Mouse (Mus musculus) heart, embryonic 11.5 days (tissue): ENCODE measurements around the gene Caap1. TPM values are rescaled to one million over a fixed set of nuclear protein-coding genes. Genes with fewer than 3 reads are reported as not detected.
A peak's percentile ranks its signal among the peaks of the same experiment; 100 is the strongest.

Experiments used
- ATAC-seq: fragments of 200-750 bp; cut with Nextera tagmentation; replicated peaks from 2 replicates; pipeline ENCODE4 v1.8.0; 2017; ENCODE audit warnings: moderate library complexity; ENCODE audit not compliant: insufficient number of reproducible peaks, low FRiP score, low TSS enrichment
- H3K27ac ChIP-seq: fragments of 300-500 bp; sonication (generic); 2 replicates; pipeline ENCODE4 v1.5.1; 2014; ENCODE audit warnings: mild to moderate bottlenecking, low read depth, low read length
- H3K27me3 ChIP-seq: fragments of 300-500 bp; sonication (generic); 2 replicates; pipeline ENCODE4 v1.6.1; 2014; ENCODE audit warnings: mild to moderate bottlenecking, low read length, mixed read lengths; ENCODE audit not compliant: control insufficient read depth, insufficient read depth
- H3K36me3 ChIP-seq: fragments of 300-500 bp; sonication (generic); 2 replicates; pipeline ENCODE4 v1.6.1; 2014; ENCODE audit warnings: mild to moderate bottlenecking, low read length, moderate library complexity, mixed read lengths; ENCODE audit not compliant: control insufficient read depth, insufficient read depth
- H3K4me1 ChIP-seq: fragments of 300-500 bp; sonication (generic); 2 replicates; pipeline ENCODE4 v1.6.1; 2014; ENCODE audit warnings: low read length; ENCODE audit not compliant: control insufficient read depth, insufficient read depth
- H3K4me2 ChIP-seq: fragments of 300-500 bp; sonication (generic); 2 replicates; pipeline ENCODE4 v1.6.1; 2014; ENCODE audit warnings: mild to moderate bottlenecking, moderate library complexity
- H3K4me3 ChIP-seq: fragments of 300-500 bp; sonication (generic); 2 replicates; pipeline ENCODE4 v1.5.1; 2014; ENCODE audit warnings: low read depth, low read length
- H3K9ac ChIP-seq: fragments of 300-500 bp; sonication (generic); 2 replicates; pipeline ENCODE4 v1.6.1; 2014; ENCODE audit warnings: mild to moderate bottlenecking, low read depth, low read length, moderate library complexity
- H3K9me3 ChIP-seq: fragments of 300-500 bp; sonication (generic); replicated peaks from 2 replicates; pipeline ENCODE4 v1.6.1; 2016; ENCODE audit warnings: low read length; ENCODE audit not compliant: control insufficient read depth
- WGBS: fragments of 180-500 bp; shearing (Covaris S2); extraction: QIAGEN DNeasy Blood & Tissue Kit; methylation state at CpG from one replicate; pipeline ENCODE4 v1.1.7; 2014; ENCODE audit not compliant: insufficient replicate concordance; 5-methylcytosine and 5-hydroxymethylcytosine counted together
- polyA plus RNA-seq: library from polyadenylated mRNA; unstranded; fragments of >200 nt; fragmentation: Nextera tagmentation; extraction: Ambion mirVana; gene quantifications from 2 replicates; pipeline ENCODE4 v1.2.1, GENCODE M21; 2014

The Caap1 gene
- polyA plus RNA-seq, 1 experiment from 2014 or later = 13.8 TPM

GRCm38 (mm10) chr4:94533205-94533604 lies 23.4 kb downstream of the Caap1 start:
- H3K4me3 ChIP-seq = no peak overlapping the region
- no peaks in the 10 kb centered on the region for H3K27me3 ChIP-seq
- H3K36me3 ChIP-seq = peaks cover 2% of the 10 kb centered on the region; the same call in 1 of the 2 replicates
- H3K4me2 ChIP-seq = no peak overlapping the region
- H3K9ac ChIP-seq = no peak overlapping the region
- H3K4me1 ChIP-seq = no peaks in the 10 kb centered on the region
- ATAC-seq = no peak
- no peaks in the 10 kb centered on the region for H3K9me3 ChIP-seq
- no peak overlapping the region for H3K27ac ChIP-seq

- Histone ChIP-seq H3K36me3 (no peaks in the 10 kb centered on the region), H3K9me3 (no peaks in the 10 kb centered on the region), H3K4me1 (no peaks in the 10 kb centered on the region), H3K27ac (no peak overlapping the region), H3K4me2 (no peak overlapping the region), H3K27me3 (no peaks in the 10 kb centered on the region), H3K4me3 (no peak overlapping the region), H3K9ac (no peak overlapping the region)
- no peak for ATAC-seq
- WGBS = 90% methylated on average over 1 of the region's 1 CpGs
Measured at GRCm38 (mm10) chr4:94529448-94529847, 27.1 kb downstream of the Caap1 start.

DNA sequence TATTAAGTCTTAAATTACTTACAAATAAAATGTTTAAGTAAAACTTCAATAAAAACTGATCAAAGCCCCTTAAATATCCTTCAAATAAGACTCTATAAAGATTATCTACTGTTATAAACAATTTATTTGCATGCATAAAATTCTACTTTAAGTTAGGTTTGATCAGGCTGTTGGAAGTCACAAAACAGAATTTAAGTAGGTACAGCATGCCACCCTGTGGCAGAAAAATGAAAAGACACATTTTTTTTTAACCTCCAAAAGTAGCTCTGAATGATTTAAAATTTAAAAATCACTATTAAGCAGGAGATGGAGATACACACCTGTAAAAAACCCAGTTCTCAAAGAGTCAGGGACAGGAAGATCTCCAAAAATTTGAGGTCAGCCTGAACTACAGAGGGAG lies 33.3 kb downstream of the Caap1 start:
- H3K4me1 ChIP-seq = no peaks in the 10 kb centered on the region
- no peaks in the 10 kb centered on the region for H3K36me3 ChIP-seq
- H3K9me3 ChIP-seq = no peaks in the 10 kb centered on the region
- no peaks in the 10 kb centered on the region for H3K27me3 ChIP-seq
- ATAC-seq = no peak
- H3K4me3 ChIP-seq = no peak overlapping the region
- no peak overlapping the region for H3K27ac ChIP-seq
- H3K9ac ChIP-seq = no peak overlapping the region
- H3K4me2 ChIP-seq = no peak overlapping the region

GRCm38 (mm10) chr4:94517631-94518030 lies 39.0 kb downstream of the Caap1 start:
- Histone ChIP-seq H3K4me1 (no peaks in the 10 kb centered on the region), H3K27me3 (no peaks in the 10 kb centered on the region), H3K4me3 (no peak overlapping the region), H3K4me2 (no peak overlapping the region), H3K9me3 (no peaks in the 10 kb centered on the region), H3K27ac (no peak overlapping the region), H3K9ac (no peak overlapping the region), H3K36me3 (no peaks in the 10 kb centered on the region)
- WGBS = 68% methylated on average over 4 of the region's 4 CpGs
- ATAC-seq = no peak

DNA sequence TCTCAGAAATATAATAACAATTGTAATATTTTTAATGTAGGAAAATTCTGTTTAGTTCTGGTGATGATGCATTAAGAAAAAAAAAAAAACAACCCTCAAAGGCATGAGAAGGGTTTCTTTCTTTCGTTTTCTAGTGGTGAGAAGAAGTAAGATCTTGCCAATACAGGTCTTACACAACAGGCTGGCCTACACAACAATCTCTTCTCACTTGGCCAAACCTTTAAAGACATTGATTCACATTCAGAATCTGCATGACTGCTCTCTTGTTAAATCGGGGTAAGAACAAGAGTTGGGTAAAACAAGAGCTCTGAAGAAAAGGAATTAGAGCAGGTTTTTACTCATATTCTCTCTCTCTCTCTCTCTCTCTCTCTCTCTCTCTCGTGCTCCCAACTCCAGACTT lies 41.2 kb downstream of the Caap1 start:
- ATAC-seq = no peak
- H3K9ac ChIP-seq = no peak overlapping the region
- H3K36me3 ChIP-seq = no peaks in the 10 kb centered on the region; the same call in 1 of the 2 replicates
- H3K4me3 ChIP-seq = no peak overlapping the region
- H3K27me3 ChIP-seq = no peaks in the 10 kb centered on the region
- no peaks in the 10 kb centered on the region for H3K4me1 ChIP-seq
- H3K27ac ChIP-seq = no peak overlapping the region
- H3K4me2 ChIP-seq = no peak overlapping the region
- WGBS = 84% methylated on average over 3 of the region's 3 CpGs
- H3K9me3 ChIP-seq = no peaks in the 10 kb centered on the region

DNA sequence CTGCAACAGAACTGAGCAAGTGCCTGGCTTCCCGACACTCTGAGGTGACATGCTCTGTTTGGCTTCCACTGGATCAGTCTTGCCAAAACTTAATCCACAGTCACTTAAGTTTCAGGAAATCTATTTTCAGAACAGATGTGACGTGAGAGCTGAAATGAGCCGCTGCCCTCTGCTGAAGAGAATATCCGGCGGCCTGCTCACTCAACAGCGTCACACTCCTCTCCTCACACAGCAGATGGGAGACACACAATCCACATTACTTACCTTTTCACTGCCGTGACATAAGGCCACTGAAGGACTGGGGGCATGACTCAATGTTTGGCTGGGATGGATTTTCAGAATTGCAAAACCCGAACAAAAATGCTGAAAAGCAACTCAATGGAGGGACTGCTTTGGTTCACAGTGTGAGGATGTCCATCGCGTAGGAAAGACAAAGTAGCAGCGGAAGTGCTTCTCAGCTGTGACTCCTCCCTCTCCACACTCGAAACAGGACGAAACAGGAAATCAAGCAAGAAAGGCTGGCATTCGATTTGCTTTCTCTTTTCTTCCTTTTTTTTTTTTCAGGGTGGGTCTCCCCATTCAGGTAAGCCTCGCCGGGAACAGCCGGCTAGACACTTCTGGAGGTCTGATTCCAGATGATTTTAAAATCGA lies 79.7 kb downstream of the Caap1 start:
- ATAC-seq = no peak
- 0 out of 2 replicates have a peak overlapping the region, but pooled peaks have one; percentile 29 for H3K27ac ChIP-seq
- H3K9me3 ChIP-seq = no peaks in the 10 kb centered on the region
- WGBS = 72% methylated on average over 18 of the region's 18 CpGs
- H3K9ac ChIP-seq = no peak overlapping the region
- no peaks in the 10 kb centered on the region for H3K27me3 ChIP-seq
- H3K36me3 ChIP-seq = no peaks in the 10 kb centered on the region
- H3K4me1 ChIP-seq = no peaks in the 10 kb centered on the region
- no peak overlapping the region for H3K4me3 ChIP-seq
- H3K4me2 ChIP-seq = peak overlapping the region; percentile 14; the same call in 1 of the 2 replicates

- Histone ChIP-seq H3K27ac (no peak overlapping the region), H3K9ac (no peak overlapping the region), H3K4me1 (no peaks in the 10 kb centered on the region), H3K9me3 (no peaks in the 10 kb centered on the region), H3K36me3 (no peaks in the 10 kb centered on the region), H3K4me3 (no peak overlapping the region), H3K4me2 (no peak overlapping the region), H3K27me3 (no peaks in the 10 kb centered on the region)
- 87% methylated on average over 1 of the region's 1 CpGs for WGBS
- no peak for ATAC-seq
Measured at GRCm38 (mm10) chr4:94473286-94473685, 83.3 kb downstream of the Caap1 start.

DNA sequence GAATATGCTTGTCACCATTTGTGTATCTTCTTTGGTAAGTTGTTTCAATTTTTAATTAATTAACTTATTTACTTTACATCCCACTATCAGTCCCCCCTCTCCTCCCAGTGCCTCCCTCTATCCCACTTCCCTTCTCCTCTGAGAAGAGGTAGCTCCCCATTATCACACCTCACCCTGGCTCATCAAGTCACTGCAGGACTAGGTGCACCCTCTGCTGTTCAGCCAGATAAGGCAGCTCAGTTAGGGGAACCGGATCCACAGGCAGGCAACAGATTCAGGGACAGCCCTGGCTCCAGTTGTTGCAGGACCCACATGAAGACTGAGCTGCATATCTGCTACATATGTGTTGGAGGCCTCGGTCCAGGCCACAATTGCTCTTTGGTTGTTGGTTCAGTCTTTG lies 97.2 kb downstream of the Caap1 start:
- H3K9me3 ChIP-seq = 0 out of 2 replicates have a peak, but pooled peaks cover 2% of the 10 kb centered on the region
- H3K4me3 ChIP-seq = no peak overlapping the region
- H3K27ac ChIP-seq = no peak overlapping the region
- no peaks in the 10 kb centered on the region for H3K4me1 ChIP-seq
- no peak overlapping the region for H3K4me2 ChIP-seq
- WGBS = 73% methylated on average over 2 of the region's 2 CpGs
- no peak overlapping the region for H3K9ac ChIP-seq
- ATAC-seq = no peak
- no peaks in the 10 kb centered on the region for H3K27me3 ChIP-seq
- no peaks in the 10 kb centered on the region for H3K36me3 ChIP-seq

DNA sequence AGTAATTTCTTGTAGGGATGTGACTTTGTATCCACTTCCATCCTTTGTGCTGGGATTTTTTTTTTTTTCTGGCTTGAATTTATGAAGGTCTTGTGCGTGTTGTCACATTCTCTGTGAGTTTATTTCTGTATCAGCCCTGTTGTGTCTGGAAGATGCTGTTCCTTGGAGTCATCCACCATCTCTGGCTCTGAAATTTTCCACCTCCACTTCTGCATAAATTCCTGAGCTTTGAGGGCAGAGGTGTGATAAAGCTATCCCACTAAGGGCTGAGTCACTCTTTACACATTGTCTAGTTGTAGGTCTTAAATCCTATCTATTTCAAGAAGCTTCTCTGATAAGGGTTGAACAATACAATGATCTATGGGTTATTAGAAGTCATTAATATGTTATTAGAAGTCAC lies 101.7 kb downstream of the Caap1 start:
- Histone ChIP-seq H3K27ac (no peak overlapping the region), H3K27me3 (no peaks in the 10 kb centered on the region), H3K4me3 (no peak overlapping the region), H3K4me2 (no peak overlapping the region), H3K4me1 (no peaks in the 10 kb centered on the region), H3K9ac (no peak overlapping the region), H3K9me3 (0 out of 2 replicates have a peak, but pooled peaks cover 2% of the 10 kb centered on the region), H3K36me3 (no peaks in the 10 kb centered on the region)
- no peak for ATAC-seq
- 79% methylated on average over 1 of the region's 1 CpGs for WGBS
